Mouse (Mus musculus) liver, adult 2 months (tissue): ENCODE results near the gene Dus2.

Experiments used
- CTCF ChIP-seq: fragments of 200-500 bp; IDR thresholded peaks from 2 replicates; pipeline ENCODE4 v1.5.1; 2011; ENCODE audit warnings: low read depth, low read length, control low read depth
- POLR2A ChIP-seq: fragments of 200-500 bp; IDR thresholded peaks from 2 replicates; pipeline ENCODE4 v1.6.1; 2011; ENCODE audit warnings: low read length, control low read depth; ENCODE audit not compliant: insufficient read depth; ENCODE audit errors: extremely low read depth

GRCm38 (mm10) chr8:105992499-105992898 is 1.4 kb downstream of the Dus2 start:
- no peak for TF ChIP-seq POLR2A
- no peak for TF ChIP-seq CTCF
